Mouse (Mus musculus) brain, adult 2 months (tissue): ENCODE results near the gene 1700102P08Rik.

ENCODE experiments used
- DNase-seq: peaks from one replicate; pipeline ENCODE4 v3.0.0; 2011; ENCODE audit warnings: low read depth, low spot score

The 1700102P08Rik gene

DNA sequence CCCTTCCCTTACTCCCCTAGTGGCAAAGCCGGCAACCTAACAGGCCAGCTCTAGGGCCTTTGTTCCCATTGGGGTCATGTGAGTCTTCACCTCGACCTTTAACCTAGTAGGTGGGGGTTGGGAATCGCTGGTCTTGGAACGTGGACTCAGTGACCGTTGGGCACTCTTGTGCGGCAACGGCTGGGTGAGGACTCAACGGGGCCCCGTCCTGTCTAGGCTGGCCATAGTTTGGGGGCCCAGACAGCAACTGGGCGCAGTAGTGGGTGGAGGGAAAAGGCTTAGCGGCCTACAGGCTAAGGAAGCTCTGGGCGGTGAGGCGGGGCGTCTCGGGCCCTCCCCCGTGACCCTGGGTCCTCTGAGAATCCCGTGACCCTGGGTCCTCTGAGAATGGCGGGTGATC is at the start of gene 1700102P08Rik:
Gene 1700102P08Rik (plus strand): TSS at position 130 of the 400 bp plus-strand sequence.
- DNase-seq = no peak

DNA sequence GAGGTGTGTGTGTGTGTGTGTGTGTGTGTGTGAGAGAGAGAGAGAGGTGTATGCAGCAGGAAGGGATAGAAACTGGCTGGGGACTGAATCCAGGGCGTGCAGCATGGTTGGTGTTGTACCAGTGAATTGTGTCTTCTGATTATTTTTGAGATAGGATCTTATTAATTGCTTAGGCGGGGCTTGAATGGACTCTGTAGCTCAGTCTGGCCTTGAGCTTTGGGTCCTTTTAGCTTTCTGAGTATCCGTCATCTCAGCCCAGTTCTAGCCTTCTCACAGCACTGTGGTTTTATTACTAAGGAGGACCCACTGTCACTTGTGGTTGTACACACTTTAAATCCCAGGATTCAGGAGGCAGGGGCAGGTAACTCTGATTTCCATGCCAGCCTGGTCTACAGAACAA is 49.3 kb upstream of the 1700102P08Rik start:
- no peak for DNase-seq

DNA sequence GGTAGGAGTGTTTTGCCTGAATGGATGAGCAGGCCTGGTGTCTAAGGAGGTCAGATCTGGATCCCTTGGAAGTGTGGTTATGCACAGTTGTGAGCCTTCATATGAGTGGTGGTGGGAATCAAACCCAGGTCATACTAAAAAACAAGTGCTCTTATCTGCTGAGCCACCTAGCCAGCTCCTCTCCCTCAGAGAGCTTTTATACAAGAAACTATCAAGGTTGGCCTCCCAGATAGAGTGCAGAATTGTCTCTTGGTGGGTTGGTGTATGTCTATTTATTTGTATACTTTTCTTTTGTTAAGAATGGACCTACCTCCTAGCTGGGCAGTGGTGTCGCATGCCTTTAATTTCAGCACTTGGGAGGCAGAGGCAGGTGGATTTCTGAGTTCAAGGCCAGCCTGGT is 48.8 kb upstream of the 1700102P08Rik start:
- DNase-seq = no peak

DNA sequence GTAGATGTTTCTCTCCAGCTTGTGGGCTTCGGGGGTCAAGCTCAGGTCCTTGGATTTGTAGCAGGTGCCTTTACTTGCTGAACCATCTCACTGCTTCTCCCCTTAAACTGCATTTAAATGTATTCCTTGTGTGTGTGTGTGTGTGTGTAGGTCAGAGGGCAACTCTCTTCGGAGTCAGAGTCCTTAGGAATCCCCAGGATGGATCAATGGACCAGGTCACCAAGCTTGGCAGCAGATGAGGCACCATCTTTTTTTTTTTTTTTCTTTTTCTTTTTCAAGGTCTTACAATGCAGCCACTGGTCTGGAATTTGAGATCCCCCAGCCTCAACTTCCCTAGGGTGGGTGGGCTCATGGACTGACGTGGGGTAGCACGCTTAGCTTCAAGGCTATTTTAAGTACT is 48.1 kb upstream of the 1700102P08Rik start:
- no peak for DNase-seq

DNA sequence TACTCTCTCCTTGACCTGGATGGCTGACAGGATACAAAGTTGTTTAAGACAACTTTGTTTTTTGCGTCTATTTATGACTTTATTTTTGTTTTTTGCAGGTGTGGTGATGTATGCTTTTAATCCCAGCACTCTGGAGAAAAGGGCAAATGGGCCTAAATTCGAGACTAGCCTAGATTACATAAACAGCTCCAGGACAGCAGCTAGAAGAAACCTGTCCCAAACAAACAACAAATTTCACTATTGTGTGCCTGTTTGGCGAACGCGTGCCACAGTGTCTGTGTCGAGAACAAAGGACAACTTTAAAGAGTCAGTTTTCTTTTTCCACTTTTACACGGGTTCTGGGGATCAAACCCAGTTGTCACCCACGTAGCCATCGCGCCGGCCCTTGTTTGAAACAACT is 45.6 kb upstream of the 1700102P08Rik start:
- DNase-seq = peak; percentile 40

DNA sequence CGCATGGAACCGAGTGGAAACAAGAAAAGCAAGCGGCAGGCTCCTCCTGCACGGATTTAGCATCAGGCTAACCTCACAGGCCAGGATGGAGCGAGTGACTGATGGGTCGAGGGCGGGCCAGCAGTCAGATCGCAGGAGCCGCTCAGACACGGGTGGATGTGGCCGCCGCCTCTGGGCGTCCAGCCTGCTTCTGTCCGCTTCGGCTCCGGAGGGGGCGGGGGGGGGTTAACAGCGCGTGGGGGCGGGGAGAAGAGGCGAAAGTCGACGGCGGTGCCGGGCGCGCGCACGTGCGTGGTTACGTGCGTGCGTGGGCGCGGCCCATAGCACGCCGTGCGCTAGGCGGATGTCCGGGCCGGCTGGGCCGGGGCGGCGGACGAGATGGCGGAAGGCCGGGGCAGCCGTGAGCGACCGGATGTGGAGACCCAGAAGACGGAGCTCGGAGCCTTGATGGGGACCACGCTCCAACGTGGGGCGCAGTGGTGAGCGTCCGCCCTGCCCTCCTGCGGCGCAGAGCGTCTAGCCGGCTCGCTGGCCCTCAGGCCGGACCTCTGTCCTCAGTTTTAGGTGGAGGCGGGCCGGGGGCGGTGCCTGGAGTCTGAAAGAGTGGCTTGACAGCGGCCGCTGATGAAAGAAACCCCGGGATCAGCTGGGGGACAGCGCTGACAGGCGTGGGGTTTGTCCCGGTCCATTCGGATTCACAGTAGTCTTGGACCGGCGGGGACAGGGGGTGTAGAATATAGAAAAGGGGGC is 44.9 kb upstream of the 1700102P08Rik start, which contains the start of gene Usp4:
Gene Usp4 (plus strand): TSS at position 314 of the 750 bp plus-strand sequence.
- DNase-seq = peak; percentile 96

DNA sequence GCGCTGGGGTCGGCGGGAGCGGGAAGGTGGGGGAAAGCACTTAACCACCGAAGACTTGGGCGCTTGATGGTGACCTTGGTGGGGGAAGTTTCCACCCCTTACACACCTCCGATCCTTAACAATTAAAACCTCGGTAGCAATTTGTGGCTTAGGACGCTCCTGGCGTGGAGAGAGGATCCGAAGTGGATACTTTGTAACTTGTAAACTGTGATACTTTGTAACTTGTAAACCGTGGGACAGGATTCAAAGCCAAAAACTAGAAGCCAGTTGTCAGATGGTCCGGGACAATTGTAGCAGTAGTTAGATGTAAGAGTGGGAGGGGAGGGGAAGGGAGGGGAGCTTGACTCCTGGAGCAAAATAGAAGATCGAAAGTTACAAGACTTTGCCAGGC is 44.3 kb upstream of the 1700102P08Rik start:
- no peak for DNase-seq

DNA sequence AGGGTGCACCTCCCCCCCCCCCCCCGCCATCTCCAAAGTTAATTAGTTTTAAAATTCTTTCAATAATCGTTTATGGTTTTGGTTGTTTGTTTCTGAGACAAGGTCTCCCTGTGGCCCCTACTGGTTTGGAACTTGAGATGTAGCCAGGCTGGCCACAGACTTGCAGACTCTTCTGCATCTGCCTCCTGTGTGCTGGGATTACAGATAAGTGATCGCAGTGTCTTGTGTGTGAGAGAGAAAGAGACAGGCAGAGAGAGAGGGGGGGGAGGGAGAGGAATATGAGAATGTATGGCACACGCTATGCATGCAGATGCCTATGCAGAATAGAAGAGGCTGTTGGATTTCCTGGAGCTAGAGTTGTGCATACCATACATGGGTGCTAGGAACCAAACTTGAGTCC is 42.9 kb upstream of the 1700102P08Rik start:
- DNase-seq = no peak

DNA sequence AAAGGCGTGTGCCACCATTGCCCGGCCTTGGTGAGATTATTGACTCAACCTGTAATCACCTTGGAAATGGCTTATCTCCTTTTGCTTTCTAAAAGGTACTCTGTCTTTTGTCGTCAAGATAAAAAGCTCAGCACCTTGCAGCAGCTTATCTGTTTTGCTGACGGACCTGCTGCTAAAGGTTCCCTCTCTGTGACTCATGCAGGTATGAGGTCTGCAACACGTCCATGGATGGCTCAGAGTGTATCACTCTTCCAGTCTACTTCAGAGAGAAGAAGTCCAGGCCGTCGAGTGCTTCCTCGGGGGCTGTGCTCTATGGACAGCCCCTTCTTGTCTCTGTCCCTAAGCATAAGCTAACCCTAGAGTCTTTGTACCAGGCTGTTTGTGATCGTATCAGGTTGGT is 14.4 kb upstream of the 1700102P08Rik start:
- no peak for DNase-seq

DNA sequence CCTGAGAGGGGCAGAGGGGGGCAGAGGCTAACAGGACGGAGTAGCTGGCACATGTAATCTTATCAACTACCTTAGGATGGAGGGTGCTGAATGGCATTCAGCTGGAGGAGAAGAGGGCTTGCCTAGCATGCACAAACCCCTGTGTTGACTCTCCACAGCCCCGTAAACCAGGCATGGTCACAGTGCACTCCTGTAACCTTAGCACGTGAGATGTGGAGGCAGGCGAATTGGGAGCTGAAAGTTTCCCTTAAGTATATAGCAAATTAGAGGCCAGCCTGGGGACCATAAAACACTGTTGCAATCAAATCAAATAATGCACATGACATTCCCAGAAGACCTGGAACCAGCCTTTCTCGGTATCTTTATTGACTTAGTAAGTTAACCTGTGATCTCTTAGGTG is 13.9 kb upstream of the 1700102P08Rik start:
- DNase-seq = no peak

DNA sequence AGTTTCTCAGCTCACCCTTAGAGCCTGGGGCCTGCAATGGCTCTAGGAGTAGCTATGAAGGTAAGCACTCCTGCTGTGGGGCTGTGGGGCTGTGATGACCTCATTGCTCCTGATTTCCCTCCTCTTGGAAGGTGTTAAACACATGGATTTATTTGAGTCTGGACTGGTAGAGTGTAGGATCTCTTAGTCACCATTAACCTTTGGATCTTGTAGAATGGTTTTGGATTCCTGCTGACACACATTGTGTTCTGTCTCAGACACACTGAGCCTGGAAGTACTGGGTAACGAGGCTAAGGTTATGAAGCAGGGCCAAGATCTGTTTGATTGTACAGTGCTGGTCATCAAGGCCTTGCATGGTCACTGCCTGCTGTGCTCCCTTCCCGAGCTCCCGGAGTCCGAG is 13.3 kb upstream of the 1700102P08Rik start:
- DNase-seq = no peak

DNA sequence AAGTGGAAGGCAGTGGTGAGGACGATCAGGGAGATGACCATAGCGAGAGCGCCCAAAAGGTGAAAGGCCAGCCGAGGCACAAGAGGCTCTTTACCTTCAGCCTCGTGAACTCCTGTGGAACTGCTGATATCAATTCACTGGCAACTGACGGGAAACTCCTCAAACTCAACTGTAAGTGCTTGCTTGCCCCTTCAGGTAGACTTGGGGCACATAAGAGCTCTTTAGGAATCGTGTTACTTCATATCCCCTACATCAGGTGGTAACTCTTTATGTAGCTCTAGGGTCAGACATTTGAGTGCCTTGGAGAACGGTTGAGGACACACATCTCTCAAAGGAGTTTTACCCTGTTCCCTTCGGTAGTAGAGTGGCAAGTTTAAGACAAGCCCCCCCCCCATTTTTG is 11.2 kb upstream of the 1700102P08Rik start:
- no peak for DNase-seq

DNA sequence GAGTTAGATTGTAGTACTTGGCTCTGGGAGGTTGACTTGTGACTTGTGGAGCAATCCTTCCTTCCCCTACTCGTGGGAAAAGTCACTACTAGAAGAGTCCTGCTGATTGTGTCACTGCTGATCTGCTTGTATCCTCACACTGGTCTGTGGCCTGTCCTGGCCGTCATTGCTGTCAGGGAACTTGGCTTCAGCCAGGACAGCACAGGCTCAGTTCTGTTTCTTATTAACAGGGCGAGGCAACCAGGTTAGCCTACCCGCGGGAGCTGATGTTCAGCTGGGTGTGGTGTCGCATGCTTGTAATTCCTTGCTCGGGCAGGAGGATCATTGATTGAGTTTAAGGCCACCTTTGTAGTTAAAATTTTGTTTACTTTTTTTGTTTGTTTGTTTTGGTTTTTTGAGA is 7.6 kb upstream of the 1700102P08Rik start:
- no peak for DNase-seq

DNA sequence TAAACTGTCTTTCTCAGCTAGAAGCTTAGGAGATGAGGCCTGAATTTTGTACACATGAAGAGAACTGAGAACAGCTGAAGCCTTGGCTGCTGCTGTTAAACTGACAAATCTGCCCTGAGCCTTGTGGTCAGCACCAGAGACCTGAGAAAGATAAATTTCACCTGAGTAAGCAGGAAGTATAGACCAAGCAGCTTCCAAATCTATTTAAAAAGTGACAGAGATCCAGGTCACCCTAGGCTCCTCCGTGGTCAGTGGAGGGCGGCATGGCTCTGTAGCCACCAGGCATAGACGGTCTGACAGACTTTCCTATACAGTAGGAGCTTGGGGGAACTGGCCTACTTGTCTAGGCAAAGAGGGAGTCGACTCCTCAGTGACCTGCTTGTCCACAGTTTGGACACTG is 5.8 kb upstream of the 1700102P08Rik start:
- DNase-seq = no peak

DNA sequence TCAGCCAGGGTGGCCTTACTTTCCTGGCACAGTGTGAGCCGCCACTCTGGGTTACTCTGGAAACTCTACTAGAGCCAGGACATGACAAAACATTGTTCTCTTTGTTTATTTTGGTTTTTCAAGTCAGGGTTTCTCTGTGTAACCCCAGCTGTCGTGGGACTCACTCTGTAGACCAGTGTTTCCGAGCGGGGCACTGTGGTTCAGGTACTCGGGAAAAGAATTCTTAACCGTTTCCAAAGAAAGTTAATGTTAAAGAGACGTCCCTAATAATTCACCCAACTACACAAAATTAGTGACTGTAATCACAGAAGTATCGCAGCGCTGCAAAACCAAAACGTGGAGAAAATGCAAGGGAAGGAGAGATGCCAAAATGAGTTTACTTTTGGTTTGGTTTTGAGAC is 4.0 kb upstream of the 1700102P08Rik start:
- no peak for DNase-seq

DNA sequence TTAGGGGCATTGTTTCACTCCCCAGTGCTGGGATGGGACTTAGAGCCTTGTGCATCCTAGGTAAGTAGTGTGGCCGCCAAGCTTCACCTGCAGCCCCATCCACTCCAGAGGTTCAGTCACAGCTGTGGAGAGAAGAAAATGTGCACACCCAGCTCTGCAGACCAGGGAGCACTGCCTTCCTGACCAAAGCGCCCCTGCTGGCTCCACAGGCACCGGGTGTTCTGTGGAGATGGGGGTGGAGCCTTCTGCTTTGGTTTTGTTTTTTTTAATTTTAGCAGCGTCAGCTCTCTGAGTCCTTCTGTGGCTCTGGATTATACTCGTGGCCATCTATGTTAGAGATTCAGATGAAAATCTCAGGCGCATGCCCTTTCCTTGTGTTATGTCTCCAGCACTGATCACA is 3.4 kb upstream of the 1700102P08Rik start:
- DNase-seq = peak; percentile 40

DNA sequence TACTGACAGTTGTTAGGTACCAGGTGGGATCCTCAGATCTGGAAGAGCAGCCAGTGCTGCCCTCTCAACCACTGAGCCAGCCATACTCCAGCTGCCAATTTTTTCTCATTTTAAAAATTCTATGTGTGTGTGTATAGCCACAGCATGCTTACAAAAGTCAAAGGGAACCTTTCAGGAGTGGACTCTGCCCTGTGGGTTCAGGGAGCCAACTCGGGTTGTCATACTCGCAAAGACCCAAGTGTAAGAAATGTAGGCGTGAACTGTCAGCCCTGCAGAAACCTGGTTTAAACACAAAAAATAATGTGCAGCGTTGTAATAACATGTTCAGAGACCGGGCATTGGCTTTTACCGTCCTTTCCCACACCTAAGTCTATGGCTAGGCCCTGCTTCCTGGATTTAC is 1.6 kb downstream of the 1700102P08Rik start:
- no peak for DNase-seq

DNA sequence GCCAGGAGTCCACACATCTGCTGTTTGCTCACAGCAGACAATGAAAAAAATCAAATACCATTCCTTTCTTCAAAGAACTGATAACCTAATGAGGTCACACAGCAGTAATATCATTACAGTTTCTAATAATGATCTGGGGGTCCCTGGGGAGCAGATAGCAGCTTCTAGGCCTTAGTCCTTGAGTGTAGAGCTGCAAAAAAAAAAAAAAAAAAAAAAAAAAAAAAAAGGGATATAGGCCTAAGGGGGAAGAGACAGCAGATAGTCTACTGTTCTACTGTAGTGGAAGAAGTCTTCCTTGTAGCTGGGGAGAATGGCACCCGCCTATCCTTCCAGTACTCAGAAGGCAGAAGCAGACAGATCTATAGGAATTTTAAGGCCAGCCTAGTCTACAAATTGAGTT is 2.8 kb downstream of the 1700102P08Rik start:
- no peak for DNase-seq

DNA sequence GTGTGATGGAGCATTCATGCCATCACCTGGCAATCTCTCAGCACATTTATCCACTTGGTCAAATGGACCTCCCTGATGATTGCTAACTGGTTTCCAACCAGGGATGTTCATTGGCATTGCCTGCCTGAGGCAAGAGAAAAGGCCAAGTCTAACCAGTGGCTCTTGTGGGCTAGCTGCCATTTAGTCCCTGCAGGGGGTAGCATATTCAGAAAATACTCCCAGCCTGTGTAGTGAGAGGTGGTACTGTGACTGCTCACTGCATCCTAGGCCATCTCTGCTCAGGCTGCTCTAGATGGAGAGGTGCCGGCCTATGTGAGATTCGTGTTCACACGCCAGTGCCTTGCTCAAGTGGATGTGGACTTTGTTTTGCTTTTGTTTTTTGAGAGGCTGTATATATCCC is 5.7 kb downstream of the 1700102P08Rik start:
- DNase-seq = no peak

DNA sequence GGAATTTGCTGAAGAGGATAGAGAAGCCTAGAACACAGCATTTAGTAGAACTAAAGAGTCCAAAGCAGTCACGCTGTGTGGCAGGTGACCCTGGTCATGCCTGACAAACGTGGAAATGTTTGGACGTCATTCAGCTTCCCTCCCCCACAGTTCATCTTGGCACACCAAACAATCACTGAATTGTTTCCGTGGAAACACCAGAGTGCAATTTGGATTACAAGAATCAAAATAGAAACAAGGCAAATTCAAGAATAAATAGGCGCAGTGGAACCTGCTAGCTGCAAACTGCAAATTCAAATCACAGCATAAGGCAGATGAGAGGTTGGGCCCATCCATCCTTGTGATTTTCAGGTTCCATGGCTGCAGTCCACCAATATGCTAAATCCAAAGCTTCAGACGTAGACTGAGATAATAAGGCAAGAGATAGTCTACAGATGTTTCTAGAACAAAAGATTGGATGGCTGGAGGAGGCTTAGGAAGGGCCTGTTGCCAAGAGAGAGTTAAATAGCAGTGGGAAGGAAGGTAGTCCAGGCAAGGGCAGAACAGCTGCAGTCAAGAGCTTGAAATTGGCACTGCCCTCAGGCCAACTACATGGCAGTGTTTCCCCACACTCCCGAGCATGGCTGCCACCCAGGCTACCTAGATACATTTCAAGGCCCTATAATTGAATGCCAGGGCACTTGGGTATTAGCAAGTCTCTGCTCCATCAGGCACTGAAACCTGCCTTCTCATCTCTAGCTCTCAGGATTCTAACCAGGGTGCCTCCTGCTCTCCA is 8.8 kb downstream of the 1700102P08Rik start:
- peak; percentile 88 for DNase-seq

DNA sequence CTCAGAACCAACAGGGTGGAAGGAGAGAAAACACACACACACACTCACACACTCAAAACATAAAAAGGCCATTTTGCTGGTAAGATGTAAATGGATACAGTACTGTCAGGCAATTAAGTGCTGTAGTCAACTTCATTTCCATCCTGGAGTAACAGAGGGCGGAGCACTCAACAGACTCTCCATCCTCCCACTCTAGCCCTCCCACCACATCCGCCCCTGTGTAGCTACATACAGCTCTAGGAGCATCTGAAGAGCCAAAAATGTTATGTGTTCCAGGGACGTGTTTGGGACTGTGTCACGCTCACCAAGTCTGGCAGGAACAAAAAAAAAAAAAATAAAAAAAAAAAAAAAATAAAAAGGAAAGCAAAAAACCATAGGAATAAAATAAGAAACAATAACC is 10.5 kb downstream of the 1700102P08Rik start:
- DNase-seq = peak; percentile 83

DNA sequence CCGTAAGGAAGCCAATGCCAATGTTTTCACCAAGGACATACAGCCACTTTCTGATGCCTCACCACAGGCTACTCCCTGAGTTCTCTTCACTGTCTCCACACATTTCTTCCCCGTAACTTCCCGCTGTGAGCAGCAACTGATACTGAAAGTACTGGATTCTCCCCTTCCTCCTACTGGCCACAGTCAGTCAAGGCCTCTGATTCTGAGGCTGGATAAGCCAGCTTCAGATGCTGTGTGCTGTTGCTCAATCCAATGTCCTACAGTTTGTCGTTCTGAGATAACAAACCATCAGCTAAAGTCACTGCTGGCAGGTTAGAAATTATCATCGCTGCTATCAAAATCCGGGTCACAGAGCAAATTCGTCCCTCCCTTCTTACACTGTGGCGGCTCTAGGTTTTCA is 11.8 kb downstream of the 1700102P08Rik start:
- DNase-seq = no peak

DNA sequence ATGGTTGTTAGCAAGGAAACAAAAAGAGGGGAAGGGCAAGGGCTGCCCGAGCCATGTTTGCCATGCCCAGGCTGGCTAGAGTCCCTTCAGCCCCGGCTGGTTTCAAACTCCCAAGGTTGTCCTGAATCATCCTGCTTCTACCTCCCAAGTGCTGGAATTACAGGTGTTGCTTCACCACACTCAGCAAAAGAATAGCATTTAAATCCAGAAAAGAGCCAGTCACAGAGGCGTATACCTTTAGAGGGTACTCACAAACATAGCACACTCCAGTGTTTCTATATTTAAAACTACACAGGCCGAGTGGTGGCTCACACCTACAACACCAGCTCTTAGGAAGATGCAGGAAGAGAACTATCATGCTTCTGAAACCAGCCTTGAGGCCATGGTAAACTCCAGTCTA is 16.9 kb downstream of the 1700102P08Rik start:
- DNase-seq = peak; percentile 14
